Mouse (Mus musculus): ENCODE measurements around the gene Rfc2.

DNA sequence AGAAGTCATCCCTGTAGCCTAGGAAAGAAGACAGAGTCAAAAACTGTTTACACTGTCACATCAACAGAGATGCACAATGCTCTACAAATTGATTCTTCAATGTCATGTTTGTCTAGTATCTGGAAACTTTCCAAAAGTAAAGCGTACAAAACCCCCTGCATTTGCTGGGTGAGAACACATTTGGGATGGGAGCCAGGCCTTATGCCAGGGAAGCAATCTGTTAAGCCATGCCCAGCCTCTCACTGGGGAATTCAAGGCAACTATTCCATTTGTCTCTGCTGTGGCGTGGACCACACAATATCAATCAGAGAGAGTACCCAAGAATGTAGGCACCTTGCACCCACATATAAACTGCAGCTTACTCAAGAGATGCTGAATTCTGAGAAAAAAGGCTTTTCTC lies 40.9 kb downstream of the Rfc2 start:
- no peak for TF ChIP-seq POLR2A (IDR thresholded peaks at IDR 0.05; ENCODE audit: control insufficient read depth, extremely low read depth, insufficient read depth, low read length, poor library complexity)
- TF ChIP-seq CTCF (IDR thresholded peaks at IDR 0.05; ENCODE audit: borderline replicate concordance, control insufficient read depth, extremely low read depth, insufficient read depth, low read length, poor library complexity), result no peak
